Mouse (Mus musculus) kidney, adult 2 months (tissue): ENCODE data around the gene Tnrc6b. TPM values are rescaled to one million over a fixed set of nuclear protein-coding genes. Genes with fewer than 3 reads are reported as not detected.

Source experiments
- DNase-seq: peaks from one replicate; pipeline ENCODE4 v3.0.0; 2021
- H3K27ac ChIP-seq: fragments of 200-500 bp; 2 replicates; pipeline ENCODE4 v1.5.1; 2012; ENCODE audit warnings: low read depth, low read length, control low read depth, inconsistent platforms; ENCODE audit not compliant: insufficient read depth
- H3K27me3 ChIP-seq: fragments of 200-500 bp; replicated peaks from 2 replicates; pipeline ENCODE4 v1.6.1; 2012; ENCODE audit warnings: mild to moderate bottlenecking, moderate library complexity, low read length, inconsistent platforms; ENCODE audit not compliant: control insufficient read depth, insufficient read depth
- H3K36me3 ChIP-seq: fragments of 200-500 bp; 2 replicates; pipeline ENCODE4 v1.6.1; 2012; ENCODE audit warnings: mild to moderate bottlenecking, moderate library complexity, low read length, inconsistent platforms; ENCODE audit not compliant: control insufficient read depth, insufficient read depth
- H3K4me1 ChIP-seq: fragments of 200-500 bp; 2 replicates; pipeline ENCODE4 v1.6.1; 2011; ENCODE audit warnings: low read length; ENCODE audit not compliant: control insufficient read depth, insufficient read depth
- H3K4me3 ChIP-seq: fragments of 200-500 bp; 2 replicates; pipeline ENCODE4 v1.5.1; 2011; ENCODE audit warnings: mild to moderate bottlenecking, low read depth, low read length, control low read depth; ENCODE audit not compliant: insufficient read depth
- CTCF ChIP-seq: fragments of 200-500 bp; conservative IDR thresholded peaks from 2 replicates; pipeline ENCODE4 v1.5.1; 2011; ENCODE audit warnings: low read depth, mild to moderate bottlenecking, control low read depth, low read length, moderate library complexity, mixed read lengths; ENCODE audit not compliant: insufficient read depth, insufficient read length
- POLR2A ChIP-seq: fragments of 200-500 bp; IDR thresholded peaks from one replicate; pipeline ENCODE4 v1.6.1; 2011; ENCODE audit warnings: low read depth, low read length, control low read depth
- WGBS: fragments of 180-500 bp; shearing (Covaris S2); methylation state at CpG from one replicate; pipeline ENCODE4 v1.1.7; 2018; 5-methylcytosine and 5-hydroxymethylcytosine counted together
- polyA plus RNA-seq: library from polyadenylated mRNA; depleted of rRNA; stranded (reverse); fragments of >200 nt; gene quantifications from 2 replicates; pipeline ENCODE4 v1.2.3, GENCODE M21; 2012

The Tnrc6b gene
- polyA plus RNA-seq, 1 experiment = 12.1 TPM

DNA sequence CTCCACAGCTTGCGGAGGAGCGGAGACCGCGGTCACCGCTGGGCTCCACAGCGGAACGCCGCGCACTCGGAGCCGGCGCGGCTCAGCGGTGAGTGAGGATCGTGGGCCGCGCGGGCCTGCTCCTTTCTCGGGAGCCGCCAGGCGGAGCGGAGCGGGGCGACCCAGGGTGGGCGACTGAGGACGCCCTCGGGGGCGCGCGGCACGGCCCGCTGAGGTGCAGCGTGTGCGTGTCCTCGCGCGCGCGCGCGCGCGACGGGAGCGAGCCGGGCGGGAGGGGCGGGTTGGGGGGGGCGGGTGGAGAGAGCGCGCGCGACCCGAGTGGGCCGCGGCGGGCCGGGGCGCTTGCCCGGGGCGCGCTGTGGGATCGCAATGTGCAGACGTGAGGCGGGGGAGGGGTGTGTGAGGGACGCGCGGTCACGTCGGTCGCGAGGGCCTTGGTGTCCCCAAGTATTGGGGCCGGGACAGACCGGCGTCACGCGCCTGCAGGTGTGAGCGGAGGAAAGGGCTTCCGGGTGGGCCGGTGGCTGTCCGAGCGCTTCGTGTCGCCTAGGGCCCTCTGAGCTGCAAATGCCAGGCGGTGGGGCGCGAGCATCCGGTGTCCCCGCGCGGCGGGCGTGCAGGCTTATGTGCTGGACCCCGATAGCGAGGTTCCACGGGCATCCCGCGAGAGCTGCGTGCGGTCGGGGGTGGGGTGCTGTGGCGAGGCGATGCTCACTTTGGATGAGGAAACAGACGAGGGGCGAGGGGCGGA, 463 bp downstream of the Tnrc6b start:
- H3K4me3 ChIP-seq = peak overlapping the region; percentile 84
- no peaks in the 10 kb centered on the region for H3K27me3 ChIP-seq
- no peaks in the 10 kb centered on the region for H3K36me3 ChIP-seq
- H3K4me1 ChIP-seq = peaks cover 14% of the 10 kb centered on the region
- DNase-seq = peak; percentile 38
- TF ChIP-seq POLR2A (no peak), CTCF (no peak)
- WGBS = under 1% methylated on average over 100 of the region's 106 CpGs
- H3K27ac ChIP-seq = peak overlapping the region; percentile 77

DNA sequence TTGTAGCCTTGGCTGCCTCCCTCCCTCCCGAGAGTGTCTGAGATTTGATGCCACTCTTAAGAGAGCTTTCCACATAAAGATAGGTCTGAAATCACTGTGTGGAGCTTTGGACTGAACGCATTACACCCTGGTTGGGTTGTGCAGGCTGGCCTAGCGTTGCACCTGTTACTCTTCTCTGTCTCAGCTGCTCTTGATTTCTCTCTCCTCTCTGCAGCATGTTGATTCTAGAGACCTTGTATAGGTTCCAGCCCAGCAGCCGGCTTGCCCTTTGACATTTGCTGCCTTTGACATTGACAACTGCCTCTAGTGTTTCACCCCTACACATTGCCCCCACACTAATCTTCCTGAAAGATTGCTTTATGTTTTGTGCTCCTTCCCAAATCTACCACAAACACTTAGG, 3.2 kb downstream of the Tnrc6b start:
- no peak for TF ChIP-seq POLR2A
- TF ChIP-seq CTCF = no peak
- no peak for DNase-seq
- no peak overlapping the region for H3K27ac ChIP-seq
- 70% methylated on average over 4 of the region's 4 CpGs for WGBS
- H3K4me3 ChIP-seq = no peak overlapping the region
- no peaks in the 10 kb centered on the region for H3K27me3 ChIP-seq
- peaks cover 6% of the 10 kb centered on the region; the same call in 1 of the 2 replicates for H3K4me1 ChIP-seq
- H3K36me3 ChIP-seq = no peaks in the 10 kb centered on the region

DNA sequence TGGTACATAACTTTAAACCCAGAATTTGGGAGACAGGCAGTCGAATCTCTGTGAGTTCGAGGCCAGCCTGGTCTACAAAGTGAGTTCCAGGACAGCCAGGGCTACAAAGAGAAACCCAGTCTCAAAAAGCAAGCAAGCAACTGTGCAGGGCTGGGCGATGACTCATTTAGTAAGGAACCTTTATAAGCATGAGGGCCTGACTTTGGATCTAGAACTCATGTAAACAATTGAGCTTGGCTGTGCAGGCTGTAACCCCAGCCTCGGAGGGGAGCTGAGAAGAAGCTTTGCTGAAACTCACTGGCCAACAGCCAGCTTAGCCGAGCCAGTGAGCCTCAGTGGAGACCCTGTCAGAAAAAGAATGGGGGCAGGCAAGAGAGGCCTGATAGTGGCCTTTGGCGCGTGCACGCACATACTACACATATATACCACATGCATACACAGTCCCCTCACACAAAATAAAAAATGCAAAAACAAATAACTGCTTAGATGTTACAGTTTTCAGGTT, 5.6 kb downstream of the Tnrc6b start:
- Histone ChIP-seq H3K4me1 (peaks cover 8% of the 10 kb centered on the region; the same call in 1 of the 2 replicates), H3K4me3 (no peak overlapping the region), H3K27ac (no peak overlapping the region), H3K27me3 (no peaks in the 10 kb centered on the region), H3K36me3 (no peaks in the 10 kb centered on the region)
- DNase-seq = no peak
- TF ChIP-seq POLR2A = no peak
- TF ChIP-seq CTCF = no peak
- WGBS = 82% methylated on average over 8 of the region's 8 CpGs

DNA sequence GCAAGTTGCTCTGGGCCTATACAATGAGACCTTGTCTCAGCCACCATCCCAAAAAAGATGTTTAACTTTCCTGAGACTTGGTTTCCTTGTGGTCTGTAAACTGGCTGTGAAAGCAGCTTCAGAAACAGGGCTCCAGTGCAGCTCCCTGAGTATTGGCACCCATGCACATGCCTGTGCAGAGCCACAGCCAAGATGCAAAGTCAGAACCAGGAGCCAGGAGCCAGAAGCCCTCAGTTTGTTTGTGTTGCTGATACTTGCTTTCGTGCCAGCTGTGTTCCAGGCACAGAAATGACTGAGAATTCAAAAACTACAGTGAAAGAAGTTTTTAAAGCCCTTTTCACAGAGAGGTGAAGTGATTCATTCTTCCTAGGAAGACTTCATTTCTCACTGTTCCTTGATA, 6.3 kb downstream of the Tnrc6b start:
- Histone ChIP-seq H3K36me3 (no peaks in the 10 kb centered on the region), H3K27me3 (no peaks in the 10 kb centered on the region), H3K4me3 (no peak overlapping the region), H3K27ac (no peak overlapping the region), H3K4me1 (peaks cover 11% of the 10 kb centered on the region; the same call in 1 of the 2 replicates)
- 27% methylated on average over 1 of the region's 1 CpGs for WGBS
- no peak for TF ChIP-seq CTCF
- TF ChIP-seq POLR2A = no peak
- DNase-seq = peak; percentile 28

DNA sequence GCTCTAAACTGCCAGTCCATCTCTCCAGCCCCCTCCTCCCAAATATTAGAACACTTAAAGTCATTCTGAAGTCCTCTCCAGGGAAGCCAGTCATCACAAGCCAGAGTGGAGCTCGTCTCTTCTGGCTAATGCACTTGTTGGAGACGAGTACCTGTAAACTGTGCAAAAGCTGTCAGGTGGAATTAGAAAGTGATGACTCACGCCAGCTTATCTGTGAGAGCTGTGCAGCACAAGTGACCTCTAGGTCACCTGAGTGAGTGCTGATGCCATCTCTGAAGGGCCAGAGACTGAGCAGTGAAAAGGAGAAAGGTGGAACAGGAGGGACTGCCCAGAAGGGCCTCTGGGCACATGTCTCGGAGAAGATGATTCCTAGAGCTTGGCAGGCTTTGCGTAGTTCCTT, 9.1 kb downstream of the Tnrc6b start:
- H3K36me3 ChIP-seq = no peaks in the 10 kb centered on the region
- H3K4me1 ChIP-seq = peaks cover 17% of the 10 kb centered on the region; the same call in 1 of the 2 replicates
- H3K4me3 ChIP-seq = no peak overlapping the region
- H3K27ac ChIP-seq = no peak overlapping the region
- DNase-seq = no peak
- WGBS = 66% methylated on average over 5 of the region's 5 CpGs
- no peaks in the 10 kb centered on the region for H3K27me3 ChIP-seq
- TF ChIP-seq CTCF (no peak), POLR2A (no peak)

DNA sequence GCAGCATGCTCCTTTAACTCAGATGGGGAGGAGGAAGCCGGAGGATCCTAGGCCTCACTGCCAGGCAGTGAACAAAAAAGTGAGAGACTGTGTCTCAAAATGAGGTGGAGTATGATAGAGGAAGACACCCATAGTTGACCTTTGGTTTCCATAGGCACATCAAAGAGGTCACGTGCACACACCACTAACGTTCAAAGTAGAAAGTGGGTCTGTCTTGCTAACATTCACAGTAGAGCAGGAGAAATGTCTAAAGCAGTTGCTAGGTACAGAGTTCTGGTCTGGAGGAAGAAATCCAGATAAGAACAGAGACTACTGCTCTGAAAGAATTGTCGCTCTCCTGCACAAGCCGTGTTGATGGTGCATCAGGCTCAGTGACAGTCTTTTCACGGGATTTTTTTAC, 10.7 kb downstream of the Tnrc6b start:
- Histone ChIP-seq H3K4me3 (no peak overlapping the region), H3K27me3 (no peaks in the 10 kb centered on the region), H3K36me3 (no peaks in the 10 kb centered on the region), H3K4me1 (peaks cover 17% of the 10 kb centered on the region; the same call in 1 of the 2 replicates), H3K27ac (no peak overlapping the region)
- no peak for DNase-seq
- 65% methylated on average over 6 of the region's 6 CpGs for WGBS
- TF ChIP-seq POLR2A (no peak), CTCF (no peak)

DNA sequence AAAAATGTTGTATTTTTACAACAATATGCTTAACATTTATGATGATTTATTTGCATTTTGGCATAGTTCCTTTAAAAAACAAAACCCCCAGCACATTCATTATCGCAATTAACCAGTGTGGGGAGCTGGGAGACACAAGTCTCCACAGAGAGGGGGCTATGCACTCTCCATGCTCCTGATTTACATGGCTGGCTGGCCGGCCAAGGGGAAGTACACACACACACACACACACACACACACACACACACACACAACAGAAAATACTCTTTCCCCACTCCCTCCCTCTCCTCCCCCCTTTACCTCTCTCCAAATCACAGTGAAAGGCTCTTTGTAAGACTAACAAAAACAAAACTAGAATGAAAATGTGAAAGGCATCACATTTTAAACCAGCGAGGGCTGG, 11.3 kb downstream of the Tnrc6b start:
- H3K4me1 ChIP-seq = peaks cover 17% of the 10 kb centered on the region; the same call in 1 of the 2 replicates
- no peak overlapping the region for H3K4me3 ChIP-seq
- no peak overlapping the region for H3K27ac ChIP-seq
- H3K27me3 ChIP-seq = no peaks in the 10 kb centered on the region
- H3K36me3 ChIP-seq = no peaks in the 10 kb centered on the region
- no peak for DNase-seq
- 42% methylated on average over 3 of the region's 3 CpGs for WGBS
- TF ChIP-seq CTCF (no peak), POLR2A (no peak)
